Comparison of ENCODE assay signal across 8 mouse cellular contexts in genomic region chr3:55055038-55055746, GRCm38 (mm10). TPM values are rescaled to one million over a fixed set of nuclear protein-coding genes. Genes with fewer than 3 reads are reported as not detected.
DNase-seq lines count a peak whose midpoint lies in the region; ATAC-seq and TF ChIP-seq lines count a peak whose summit lies in the region.

Gene Ccna1, minus strand, starts transcription at chr3:55055501.

- no peaks in the 10 kb centered on the region for H3K9me3 ChIP-seq in E14TG2a.4 (ENCODE audit: low read length)
- H3K9me3 ChIP-seq in forebrain, embryonic 16.5 days (ENCODE audit: control insufficient read depth, low read length), result no peaks in the 10 kb centered on the region
- no peaks in the 10 kb centered on the region for H3K9me3 ChIP-seq in liver, embryonic 15.5 days (replicated peaks)

- peaks cover 25% of the 10 kb centered on the region for H3K4me1 ChIP-seq in E14TG2a.4 (replicated peaks; ENCODE audit: low read depth, low read length)
- peaks cover 12% of the 10 kb centered on the region for H3K4me1 ChIP-seq in forebrain, embryonic 16.5 days (replicated peaks; ENCODE audit: control insufficient read depth, insufficient read depth, low read length)
- H3K4me1 ChIP-seq in liver, embryonic 15.5 days (replicated peaks), result peaks cover 9% of the 10 kb centered on the region; the same call in 1 of the 2 replicates
- H3K4me1 ChIP-seq in olfactory bulb, adult 2 months (ENCODE audit: control insufficient read depth, insufficient read depth, low read length), result peaks cover 12% of the 10 kb centered on the region

- under 1% methylated on average over 73 of the region's 73 CpGs for WGBS in forebrain, embryonic 16.5 days
- WGBS in liver, embryonic 15.5 days (ENCODE audit: insufficient replicate concordance), result 1% methylated on average over 73 of the region's 73 CpGs
- WGBS in olfactory bulb, adult 2 months, result under 1% methylated on average over 73 of the region's 73 CpGs

- H3K9ac ChIP-seq in forebrain, embryonic 16.5 days (replicated peaks; ENCODE audit: low read depth, low read length), result peak within 1 kb of the TSS; percentile 68
- no peak within 1 kb of the TSS for H3K9ac ChIP-seq in liver, embryonic 15.5 days

- no peaks in the 10 kb centered on the region for H3K36me3 ChIP-seq in E14TG2a.4 (ENCODE audit: insufficient read depth, low read length)
- no peaks in the 10 kb centered on the region for H3K36me3 ChIP-seq in forebrain, embryonic 16.5 days (ENCODE audit: control insufficient read depth, insufficient read depth)
- H3K36me3 ChIP-seq in liver, embryonic 15.5 days (replicated peaks), result no peaks in the 10 kb centered on the region

- intact Hi-C loops in heart, postnatal 10 days (cut with DNase I), result no loop called here

- TF ChIP-seq CTCF in E14TG2a.4 (conservative IDR thresholded peaks at IDR 0.05; ENCODE audit: low read length), result no peak
- 0 out of 2 replicates have a peak, but pooled peaks have one; percentile 8 for TF ChIP-seq CTCF in olfactory bulb, adult 2 months (IDR thresholded peaks at IDR 0.05; ENCODE audit: insufficient read depth, low read depth, low read length)

- H3K4me2 ChIP-seq in forebrain, embryonic 16.5 days (ENCODE audit: low read length), result peak within 1 kb of the TSS; percentile 97
- peak within 1 kb of the TSS; percentile 68 for H3K4me2 ChIP-seq in liver, embryonic 15.5 days

- ATAC-seq in forebrain, embryonic 16.5 days, result peak; percentile 96
- ATAC-seq in liver, embryonic 15.5 days (ENCODE audit: insufficient read depth), result peak; percentile 66

- no peak for TF ChIP-seq POLR2A in olfactory bulb, adult 2 months (IDR thresholded peaks at IDR 0.05; ENCODE audit: insufficient read depth, low read depth, low read length)

- peak within 1 kb of the TSS; percentile 90 for H3K4me3 ChIP-seq in E14TG2a.4 (replicated peaks; ENCODE audit: low read length)
- peak within 1 kb of the TSS; percentile 71 for H3K4me3 ChIP-seq in forebrain, embryonic 16.5 days (replicated peaks; ENCODE audit: low read length)
- H3K4me3 ChIP-seq in liver, embryonic 15.5 days (replicated peaks), result peak within 1 kb of the TSS; percentile 44
- peak within 1 kb of the TSS; percentile 90 for H3K4me3 ChIP-seq in olfactory bulb, adult 2 months (ENCODE audit: insufficient read depth, low read depth, low read length)

- H3K27ac ChIP-seq in forebrain, embryonic 16.5 days (ENCODE audit: low read length), result no peak within 1 kb of the TSS
- H3K27ac ChIP-seq in liver, embryonic 15.5 days (replicated peaks), result no peak within 1 kb of the TSS
- H3K27ac ChIP-seq in olfactory bulb, adult 2 months (ENCODE audit: insufficient read depth, low read depth, low read length), result no peak within 1 kb of the TSS

- peaks cover 64% of the 10 kb centered on the region for H3K27me3 ChIP-seq in E14TG2a.4 (ENCODE audit: insufficient read depth, low read length)
- no peaks in the 10 kb centered on the region for H3K27me3 ChIP-seq in forebrain, embryonic 16.5 days (replicated peaks; ENCODE audit: control insufficient read depth, insufficient read depth, low read length)
- peaks cover 29% of the 10 kb centered on the region for H3K27me3 ChIP-seq in liver, embryonic 15.5 days

- DNase-seq in cerebellum, adult 18-20 months, result peak; percentile 31 to 44
- peak; percentile 64 to 66 for DNase-seq in heart, postnatal 10 days
- DNase-seq in kidney, postnatal 25 days, result peak; percentile 74 to 87
- peak; percentile 43 to 74 for DNase-seq in urinary bladder, postnatal 4 days (ENCODE audit: low spot score in 2 of 2)

RNA-seq across cellular contexts. Expression of gene Ccna1, which starts in this region (rescaled TPM):
- polyA plus RNA-seq in forebrain, embryonic 16.5 days (2015; fragmentation: Nextera tagmentation; extraction: Ambion mirVana), result 2.1 and 2.3 TPM in 2 replicates
- under 1 TPM; 0.31 to 0.60 TPM for total RNA-seq in heart, postnatal 10 days (2021)
- 0.53 and 0.56 TPM in 2 replicates for polyA plus RNA-seq in liver, embryonic 15.5 days (2015; fragmentation: Nextera tagmentation; extraction: Ambion mirVana)
- not detected in 2 replicates for polyA plus RNA-seq in olfactory bulb, adult 2 months (2012; ENCODE audit: insufficient read depth, insufficient read length, low replicate concordance, missing spikeins)

Comparison
In these comparisons a context has a peak if more than half of its experiments do, and no peak if none do; other contexts are left out.
1. Peak in DNase-seq in heart, postnatal 10 days; RNA of the gene not detected or under 1 TPM.
2. Peak in ATAC-seq, H3K4me3 ChIP-seq and H3K4me2 ChIP-seq in liver, embryonic 15.5 days; RNA of the gene not detected or under 1 TPM.